Mouse (Mus musculus): ENCODE results near the gene Clec12a. TPM values are rescaled to one million over a fixed set of nuclear protein-coding genes. Genes with fewer than 3 reads are reported as not detected.
A peak's percentile ranks its signal among the peaks of the same experiment; 100 is the strongest.

The Clec12a gene
- polyA plus RNA-seq, 1 experiment from 2014 or later, result 0.39 TPM

GRCm38 (mm10) chr6:129359515-129359914, 17.0 kb downstream of the Clec12a start:
- no peaks in the 10 kb centered on the region for H3K27me3 ChIP-seq (ENCODE audit: control insufficient read depth, insufficient read depth, low read length)
- H3K36me3 ChIP-seq (ENCODE audit: control insufficient read depth, insufficient read depth, low read length), result no peaks in the 10 kb centered on the region
- 95% methylated on average over 2 of the region's 2 CpGs for WGBS
- no peak overlapping the region for H3K4me3 ChIP-seq (ENCODE audit: low read depth, low read length)
- H3K4me2 ChIP-seq (ENCODE audit: low read depth, low read length, severe bottlenecking), result no peak overlapping the region
- H3K9ac ChIP-seq (ENCODE audit: low read length), result no peak overlapping the region
- DNase-seq (ENCODE audit: low spot score), result no peak
- H3K27ac ChIP-seq (ENCODE audit: low read depth, low read length), result no peak overlapping the region
- no peaks in the 10 kb centered on the region for H3K9me3 ChIP-seq (ENCODE audit: control insufficient read depth, low read length)
- no peaks in the 10 kb centered on the region for H3K4me1 ChIP-seq (replicated peaks; ENCODE audit: control insufficient read depth, insufficient read depth, low read length)
- no peak for ATAC-seq (replicated peaks; ENCODE audit: low FRiP score)

GRCm38 (mm10) chr6:129363942-129364341, 21.5 kb downstream of the Clec12a start:
- no peaks in the 10 kb centered on the region for H3K27me3 ChIP-seq (ENCODE audit: control insufficient read depth, insufficient read depth, low read length)
- no peak overlapping the region for H3K4me3 ChIP-seq (ENCODE audit: low read depth, low read length)
- no peaks in the 10 kb centered on the region for H3K9me3 ChIP-seq (ENCODE audit: control insufficient read depth, low read length)
- H3K4me2 ChIP-seq (ENCODE audit: low read depth, low read length, severe bottlenecking), result no peak overlapping the region
- DNase-seq (ENCODE audit: low spot score) (no peak), ATAC-seq (replicated peaks; ENCODE audit: low FRiP score) (no peak)
- H3K36me3 ChIP-seq (ENCODE audit: control insufficient read depth, insufficient read depth, low read length), result no peaks in the 10 kb centered on the region
- WGBS, result 31% methylated on average over 1 of the region's 1 CpGs
- H3K4me1 ChIP-seq (replicated peaks; ENCODE audit: control insufficient read depth, insufficient read depth, low read length), result no peaks in the 10 kb centered on the region
- H3K27ac ChIP-seq (ENCODE audit: low read depth, low read length), result no peak overlapping the region
- H3K9ac ChIP-seq (ENCODE audit: low read length), result no peak overlapping the region

- Histone ChIP-seq H3K36me3 (ENCODE audit: control insufficient read depth, insufficient read depth, low read length) (no peaks in the 10 kb centered on the region), H3K4me1 (replicated peaks; ENCODE audit: control insufficient read depth, insufficient read depth, low read length) (no peaks in the 10 kb centered on the region), H3K4me2 (ENCODE audit: low read depth, low read length, severe bottlenecking) (no peak overlapping the region), H3K4me3 (ENCODE audit: low read depth, low read length) (no peak overlapping the region), H3K27me3 (ENCODE audit: control insufficient read depth, insufficient read depth, low read length) (no peaks in the 10 kb centered on the region), H3K9ac (ENCODE audit: low read length) (no peak overlapping the region), H3K27ac (ENCODE audit: low read depth, low read length) (no peak overlapping the region), H3K9me3 (ENCODE audit: control insufficient read depth, low read length) (no peaks in the 10 kb centered on the region)
- no peak for DNase-seq (ENCODE audit: low spot score)
- peak; percentile 72 for ATAC-seq (replicated peaks; ENCODE audit: low FRiP score)
- WGBS, result 22% methylated on average over 6 of the region's 6 CpGs
Observed at GRCm38 (mm10) chr6:129365959-129366359, 23.5 kb downstream of the Clec12a start.

- no peaks in the 10 kb centered on the region for H3K9me3 ChIP-seq (ENCODE audit: control insufficient read depth, low read length)
- no peak overlapping the region for H3K4me2 ChIP-seq (ENCODE audit: low read depth, low read length, severe bottlenecking)
- 75% methylated on average over 7 of the region's 7 CpGs for WGBS
- H3K9ac ChIP-seq (ENCODE audit: low read length), result no peak overlapping the region
- H3K27me3 ChIP-seq (ENCODE audit: control insufficient read depth, insufficient read depth, low read length), result no peaks in the 10 kb centered on the region
- ATAC-seq (replicated peaks; ENCODE audit: low FRiP score) (no peak), DNase-seq (ENCODE audit: low spot score) (no peak)
- H3K36me3 ChIP-seq (ENCODE audit: control insufficient read depth, insufficient read depth, low read length), result no peaks in the 10 kb centered on the region
- no peak overlapping the region for H3K27ac ChIP-seq (ENCODE audit: low read depth, low read length)
- no peak overlapping the region for H3K4me3 ChIP-seq (ENCODE audit: low read depth, low read length)
- H3K4me1 ChIP-seq (replicated peaks; ENCODE audit: control insufficient read depth, insufficient read depth, low read length), result no peaks in the 10 kb centered on the region
Observed at GRCm38 (mm10) chr6:129369374-129370132, 27.1 kb downstream of the Clec12a start.

- no peak overlapping the region for H3K9ac ChIP-seq (ENCODE audit: low read length)
- H3K4me2 ChIP-seq (ENCODE audit: low read depth, low read length, severe bottlenecking), result no peak overlapping the region
- H3K36me3 ChIP-seq (ENCODE audit: control insufficient read depth, insufficient read depth, low read length), result no peaks in the 10 kb centered on the region
- ATAC-seq (replicated peaks; ENCODE audit: low FRiP score) (no peak), DNase-seq (ENCODE audit: low spot score) (no peak)
- H3K27me3 ChIP-seq (ENCODE audit: control insufficient read depth, insufficient read depth, low read length), result no peaks in the 10 kb centered on the region
- H3K4me3 ChIP-seq (ENCODE audit: low read depth, low read length), result no peak overlapping the region
- WGBS, result 92% methylated on average over 2 of the region's 2 CpGs
- no peaks in the 10 kb centered on the region for H3K4me1 ChIP-seq (replicated peaks; ENCODE audit: control insufficient read depth, insufficient read depth, low read length)
- H3K27ac ChIP-seq (ENCODE audit: low read depth, low read length), result no peak overlapping the region
- no peaks in the 10 kb centered on the region for H3K9me3 ChIP-seq (ENCODE audit: control insufficient read depth, low read length)
Observed at GRCm38 (mm10) chr6:129374937-129375471, 32.5 kb downstream of the Clec12a start.

GRCm38 (mm10) chr6:129380454-129380853, 38.0 kb downstream of the Clec12a start:
- Histone ChIP-seq H3K27me3 (ENCODE audit: control insufficient read depth, insufficient read depth, low read length) (no peaks in the 10 kb centered on the region), H3K36me3 (ENCODE audit: control insufficient read depth, insufficient read depth, low read length) (no peaks in the 10 kb centered on the region), H3K4me3 (ENCODE audit: low read depth, low read length) (no peak overlapping the region), H3K9ac (ENCODE audit: low read length) (no peak overlapping the region), H3K27ac (ENCODE audit: low read depth, low read length) (no peak overlapping the region), H3K9me3 (ENCODE audit: control insufficient read depth, low read length) (no peaks in the 10 kb centered on the region), H3K4me1 (replicated peaks; ENCODE audit: control insufficient read depth, insufficient read depth, low read length) (no peaks in the 10 kb centered on the region), H3K4me2 (ENCODE audit: low read depth, low read length, severe bottlenecking) (no peak overlapping the region)
- ATAC-seq (replicated peaks; ENCODE audit: low FRiP score), result no peak
- WGBS, result 63% methylated on average over 4 of the region's 4 CpGs
- no peak for DNase-seq (ENCODE audit: low spot score)

- H3K4me1 ChIP-seq (replicated peaks; ENCODE audit: control insufficient read depth, insufficient read depth, low read length), result no peaks in the 10 kb centered on the region
- DNase-seq (ENCODE audit: low spot score) (no peak), ATAC-seq (replicated peaks; ENCODE audit: low FRiP score) (no peak)
- WGBS, result 77% methylated on average over 1 of the region's 1 CpGs
- no peaks in the 10 kb centered on the region for H3K27me3 ChIP-seq (ENCODE audit: control insufficient read depth, insufficient read depth, low read length)
- H3K9ac ChIP-seq (ENCODE audit: low read length), result no peak overlapping the region
- H3K9me3 ChIP-seq (ENCODE audit: control insufficient read depth, low read length), result no peaks in the 10 kb centered on the region
- H3K4me3 ChIP-seq (ENCODE audit: low read depth, low read length), result no peak overlapping the region
- H3K36me3 ChIP-seq (ENCODE audit: control insufficient read depth, insufficient read depth, low read length), result no peaks in the 10 kb centered on the region
- no peak overlapping the region for H3K27ac ChIP-seq (ENCODE audit: low read depth, low read length)
- no peak overlapping the region for H3K4me2 ChIP-seq (ENCODE audit: low read depth, low read length, severe bottlenecking)
Observed at GRCm38 (mm10) chr6:129381736-129382135, 39.2 kb downstream of the Clec12a start.

GRCm38 (mm10) chr6:129383466-129383865, 41.0 kb downstream of the Clec12a start:
- Histone ChIP-seq H3K36me3 (ENCODE audit: control insufficient read depth, insufficient read depth, low read length) (no peaks in the 10 kb centered on the region), H3K27ac (ENCODE audit: low read depth, low read length) (no peak overlapping the region), H3K9me3 (ENCODE audit: control insufficient read depth, low read length) (no peaks in the 10 kb centered on the region), H3K4me1 (replicated peaks; ENCODE audit: control insufficient read depth, insufficient read depth, low read length) (no peaks in the 10 kb centered on the region), H3K27me3 (ENCODE audit: control insufficient read depth, insufficient read depth, low read length) (no peaks in the 10 kb centered on the region), H3K4me3 (ENCODE audit: low read depth, low read length) (no peak overlapping the region), H3K4me2 (ENCODE audit: low read depth, low read length, severe bottlenecking) (no peak overlapping the region), H3K9ac (ENCODE audit: low read length) (no peak overlapping the region)
- ATAC-seq (replicated peaks; ENCODE audit: low FRiP score), result no peak
- WGBS, result 94% methylated on average over 3 of the region's 3 CpGs
- no peak for DNase-seq (ENCODE audit: low spot score)

- WGBS, result 80% methylated on average over 4 of the region's 4 CpGs
- no peak for DNase-seq (ENCODE audit: low spot score)
- H3K4me2 ChIP-seq (ENCODE audit: low read depth, low read length, severe bottlenecking), result no peak overlapping the region
- no peaks in the 10 kb centered on the region for H3K9me3 ChIP-seq (ENCODE audit: control insufficient read depth, low read length)
- H3K4me3 ChIP-seq (ENCODE audit: low read depth, low read length), result no peak overlapping the region
- no peak overlapping the region for H3K27ac ChIP-seq (ENCODE audit: low read depth, low read length)
- H3K4me1 ChIP-seq (replicated peaks; ENCODE audit: control insufficient read depth, insufficient read depth, low read length), result no peaks in the 10 kb centered on the region
- no peak overlapping the region for H3K9ac ChIP-seq (ENCODE audit: low read length)
- no peaks in the 10 kb centered on the region for H3K27me3 ChIP-seq (ENCODE audit: control insufficient read depth, insufficient read depth, low read length)
- ATAC-seq (replicated peaks; ENCODE audit: low FRiP score), result no peak
- no peaks in the 10 kb centered on the region for H3K36me3 ChIP-seq (ENCODE audit: control insufficient read depth, insufficient read depth, low read length)
Observed at GRCm38 (mm10) chr6:129385000-129385399, 42.5 kb downstream of the Clec12a start.
